Mouse (Mus musculus) brain, embryonic 18.5 days (tissue): Measurements from ENCODE around the gene Gucy1b1.

ENCODE experiments used
- DNase-seq: peaks from one replicate; pipeline ENCODE4 v3.0.0-alpha.2; 2012; ENCODE audit warnings: low read depth, low spot score

Gene Gucy1b1

DNA sequence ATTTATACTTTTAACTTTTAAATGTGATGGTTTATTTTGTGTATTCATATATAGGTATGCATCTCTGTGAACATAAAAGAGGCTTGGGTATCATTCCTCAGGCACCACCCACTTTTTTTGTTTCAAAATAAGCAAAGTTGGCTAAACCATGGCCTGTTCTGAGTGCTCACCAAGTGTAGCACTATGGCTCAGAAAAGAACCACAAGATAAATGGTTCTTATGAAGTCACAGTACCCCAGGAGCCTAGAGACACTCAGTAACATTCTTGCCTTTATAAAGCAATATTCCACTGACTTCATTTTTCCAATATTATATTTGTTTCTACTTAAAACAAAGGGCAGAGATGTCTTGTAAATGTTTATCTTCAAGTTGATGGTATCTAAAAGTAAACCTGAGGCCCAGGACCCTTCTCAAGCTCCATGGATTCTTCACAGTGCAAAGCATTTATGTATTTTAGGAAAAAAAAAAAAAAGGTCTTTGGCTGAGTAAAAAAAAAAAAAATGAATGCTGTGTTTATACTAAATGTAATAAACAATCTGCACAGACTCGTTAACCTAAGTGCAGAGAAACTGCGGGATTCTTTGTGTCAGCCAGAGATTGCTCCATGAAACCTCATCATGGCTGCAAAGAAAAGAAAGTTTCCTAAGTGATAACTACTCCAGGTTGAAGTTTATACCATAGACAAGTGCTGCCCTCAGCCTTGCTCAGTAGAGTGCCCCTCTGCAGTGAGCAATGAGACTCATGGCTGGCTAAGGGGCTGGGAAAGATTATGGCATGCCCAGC, 38.0 kb downstream of the Gucy1b1 start:
- DNase-seq = no peak

DNA sequence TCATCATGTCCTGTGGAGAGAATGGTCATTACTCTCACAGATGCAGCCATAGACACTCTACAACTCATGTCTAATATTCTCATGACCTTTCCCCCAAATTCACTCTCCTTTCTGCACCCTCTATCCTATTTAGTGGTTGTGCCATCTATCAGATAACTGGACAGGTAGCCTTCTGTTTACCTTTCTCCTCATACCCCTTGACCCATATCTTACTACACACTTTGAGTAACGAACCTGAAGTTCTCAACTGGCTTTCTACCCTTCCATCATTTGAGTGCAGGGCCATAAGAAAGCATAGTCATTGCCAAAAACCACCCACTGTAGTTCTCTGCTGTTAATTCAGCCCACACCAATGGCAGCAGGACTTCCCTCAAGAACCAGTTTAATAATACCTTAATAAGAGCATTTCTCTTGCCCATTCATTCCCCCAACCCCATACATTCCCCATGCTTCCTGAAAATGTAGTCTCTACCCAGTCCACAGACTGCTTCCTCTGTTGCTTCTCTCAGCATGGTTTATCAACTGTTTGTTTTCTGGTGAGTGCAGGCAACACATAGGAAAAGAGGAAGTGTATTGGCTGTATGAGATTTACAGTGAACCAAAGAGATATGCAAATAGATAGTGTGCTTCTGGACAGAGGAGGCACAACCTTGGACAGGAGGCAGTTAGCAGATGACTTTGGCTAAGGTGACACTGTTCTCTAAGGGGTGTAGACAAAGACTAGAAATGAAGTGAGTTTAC, 44.3 kb downstream of the Gucy1b1 start:
- DNase-seq = no peak

DNA sequence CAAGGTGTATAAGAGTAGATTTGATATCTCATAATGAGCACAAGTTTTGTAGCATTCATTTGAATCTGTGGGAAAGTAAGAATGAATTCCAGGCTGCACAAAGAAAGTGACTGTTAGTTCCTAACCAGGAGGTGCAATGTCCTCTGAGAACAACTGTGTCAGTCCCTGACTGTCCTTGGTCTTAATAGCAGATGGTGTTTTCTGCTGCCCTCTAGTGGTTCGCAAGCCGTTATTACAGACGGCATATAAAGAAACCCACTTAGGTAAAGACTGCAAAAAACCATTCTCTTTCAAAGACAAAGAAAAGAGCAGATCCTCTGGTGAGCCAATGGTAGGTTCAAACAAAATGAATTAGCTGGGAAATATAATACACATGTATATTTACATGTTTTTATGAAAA, 45.3 kb downstream of the Gucy1b1 start:
- no peak for DNase-seq

DNA sequence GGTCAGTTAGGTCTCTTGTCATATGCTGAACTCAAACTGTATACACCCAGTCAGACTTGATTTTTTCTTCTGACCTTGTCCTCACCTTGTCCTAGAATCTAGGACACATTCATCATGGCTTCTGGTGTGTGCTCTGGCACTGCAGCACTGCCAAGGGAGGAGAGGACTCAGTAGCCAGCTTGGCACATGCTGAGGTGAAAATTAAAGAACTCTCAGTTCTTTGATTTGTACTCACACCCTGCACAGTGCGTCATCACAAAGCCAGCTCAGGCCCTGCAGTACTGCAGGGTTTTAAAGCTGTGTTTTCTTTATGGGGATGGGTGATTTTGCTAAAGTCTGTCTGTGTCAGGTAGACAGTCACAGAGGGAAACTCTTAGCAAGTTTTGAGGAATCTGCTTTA, 47.2 kb downstream of the Gucy1b1 start:
- no peak for DNase-seq

DNA sequence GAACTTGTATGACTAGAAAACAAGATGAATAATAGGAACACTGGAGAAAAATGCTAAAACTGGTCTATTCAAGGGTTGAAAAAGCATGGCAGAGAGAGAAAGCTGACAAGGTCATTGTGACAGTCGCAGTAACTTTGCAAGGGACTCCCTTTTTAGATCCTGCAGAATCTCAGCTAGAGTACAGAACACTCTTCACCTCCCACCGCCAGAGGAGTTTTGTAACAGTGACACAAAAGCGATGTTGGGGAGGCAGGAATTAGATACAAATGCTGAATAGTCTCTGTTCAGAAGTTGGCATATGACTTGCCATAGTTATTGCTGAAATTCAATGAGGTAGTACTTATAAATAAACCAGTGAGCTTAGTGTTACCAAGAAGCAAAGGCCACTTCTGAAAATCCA, 51.4 kb downstream of the Gucy1b1 start:
- DNase-seq = no peak

DNA sequence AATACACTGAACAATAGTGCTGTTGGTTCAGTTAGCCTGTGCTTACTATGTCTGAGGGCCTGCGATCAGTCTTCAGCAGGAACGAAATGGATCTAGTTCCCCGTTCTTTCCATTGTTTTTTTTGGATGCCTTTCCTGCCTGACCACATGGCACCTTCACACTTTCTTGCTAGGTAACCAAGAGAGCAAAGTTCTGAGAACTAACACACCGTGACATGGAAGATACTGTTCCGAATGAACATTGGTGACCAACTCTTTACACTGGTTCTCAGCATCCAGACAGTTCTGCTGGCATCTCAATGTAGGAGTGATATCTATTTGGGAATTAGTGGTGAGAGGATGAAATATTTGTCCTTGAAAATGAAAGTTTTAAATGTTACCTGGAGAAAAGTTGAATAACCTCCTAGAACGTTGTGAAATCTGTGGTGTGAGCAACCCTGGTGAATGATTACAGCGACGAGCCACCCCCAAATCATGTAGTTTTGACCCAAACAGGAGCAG, 52.0 kb downstream of the Gucy1b1 start:
- no peak for DNase-seq

DNA sequence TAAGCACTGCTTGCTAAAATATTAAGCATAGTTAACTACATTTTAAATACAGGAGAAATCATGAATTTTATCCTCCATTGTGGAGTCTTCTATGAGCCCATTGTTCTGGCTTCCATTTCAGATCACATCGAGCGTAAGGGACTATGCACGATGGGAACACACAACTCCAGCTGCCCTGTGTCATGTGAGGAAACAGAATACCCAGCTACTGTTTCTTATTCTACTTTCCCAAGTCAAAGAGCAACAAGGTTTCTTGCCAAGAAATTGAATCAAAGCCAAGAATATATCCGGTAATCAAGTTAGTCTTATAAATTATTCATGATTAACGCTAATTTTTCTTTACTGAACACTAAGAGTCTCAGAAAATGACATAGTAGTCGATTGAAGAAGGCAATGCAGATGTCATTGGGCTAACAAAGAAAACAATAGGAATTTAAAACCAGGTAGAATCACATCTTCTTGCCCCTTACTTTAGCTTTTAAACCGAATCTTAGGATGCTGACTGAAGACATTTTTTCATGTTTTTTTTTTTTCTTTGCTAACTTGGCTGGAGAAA, 60.3 kb downstream of the Gucy1b1 start:
- DNase-seq = peak; percentile 28

DNA sequence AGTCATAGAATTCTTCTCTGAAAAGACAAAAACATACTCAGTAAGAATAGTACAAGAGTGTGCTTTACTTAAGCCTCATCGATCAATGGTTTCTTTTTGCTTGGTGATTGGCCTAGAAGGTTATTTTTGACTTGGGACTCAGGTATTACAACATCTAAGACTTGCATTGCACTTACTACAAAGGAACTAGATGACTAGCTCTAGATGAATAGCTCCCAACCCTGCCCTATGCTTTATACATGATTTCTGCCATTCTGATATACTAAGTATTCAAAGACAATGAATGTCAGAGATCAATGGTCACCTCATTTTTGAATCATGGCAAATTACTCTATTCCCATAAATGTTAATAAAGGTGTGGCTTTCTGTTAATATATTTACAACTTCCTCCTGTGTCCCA, 67.5 kb downstream of the Gucy1b1 start:
- DNase-seq = no peak

DNA sequence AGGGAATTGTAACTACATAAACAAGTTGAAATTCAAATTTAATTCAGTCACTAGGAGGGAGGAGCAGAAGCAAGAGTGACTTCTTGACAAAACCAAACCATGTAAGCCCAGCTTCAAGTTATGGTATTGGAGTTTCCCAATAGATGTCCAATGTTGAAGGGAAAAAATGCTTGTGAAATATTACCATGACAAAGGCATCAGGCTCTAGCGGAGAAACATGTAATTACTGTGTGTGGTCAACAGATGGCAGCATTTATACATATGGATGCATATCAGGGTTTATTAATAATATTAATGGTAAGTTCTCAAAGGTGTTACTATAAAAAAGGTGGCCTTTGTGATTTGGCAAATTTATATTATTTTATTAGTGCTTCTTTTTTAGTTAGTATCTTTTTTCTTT, 78.5 kb downstream of the Gucy1b1 start:
- DNase-seq = peak; percentile 18

DNA sequence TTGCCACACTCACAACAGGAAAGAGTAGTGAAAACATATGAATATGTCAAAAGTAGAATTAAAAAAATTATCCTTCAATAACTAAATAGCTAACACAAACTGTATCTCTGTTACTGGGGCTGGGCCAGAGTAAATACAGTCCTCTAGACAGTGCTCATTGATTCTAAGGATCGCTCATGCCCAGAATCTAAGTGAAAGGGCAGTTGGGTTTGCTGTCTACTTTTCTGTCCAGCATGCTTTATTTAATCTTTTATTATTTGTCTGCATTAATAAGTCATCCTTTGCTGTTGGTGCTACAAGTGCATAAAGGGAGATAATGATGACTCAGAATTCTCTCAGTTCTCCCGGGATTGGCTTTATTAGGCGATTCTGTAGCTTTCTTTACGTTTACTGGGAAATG, 79.1 kb downstream of the Gucy1b1 start:
- DNase-seq = no peak

DNA sequence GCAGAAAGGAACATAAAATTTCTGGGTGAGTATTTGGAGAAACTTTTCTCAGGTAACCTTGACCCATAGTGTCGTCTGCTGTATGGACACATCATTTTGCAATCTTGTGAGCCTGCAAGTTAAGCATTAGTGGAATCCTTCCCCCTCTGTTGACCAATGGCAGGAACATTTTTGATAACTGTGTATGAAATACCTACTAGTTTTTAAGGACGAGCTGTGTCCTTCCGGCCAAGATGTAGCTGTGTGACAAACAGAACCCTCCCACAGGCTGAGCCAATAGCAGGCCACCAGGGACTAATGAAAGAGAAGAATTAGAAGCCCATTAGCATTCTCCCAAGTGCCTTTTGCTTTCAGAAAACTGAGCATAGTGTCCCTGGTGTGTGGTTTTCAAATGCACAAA, 84.0 kb downstream of the Gucy1b1 start:
- no peak for DNase-seq

DNA sequence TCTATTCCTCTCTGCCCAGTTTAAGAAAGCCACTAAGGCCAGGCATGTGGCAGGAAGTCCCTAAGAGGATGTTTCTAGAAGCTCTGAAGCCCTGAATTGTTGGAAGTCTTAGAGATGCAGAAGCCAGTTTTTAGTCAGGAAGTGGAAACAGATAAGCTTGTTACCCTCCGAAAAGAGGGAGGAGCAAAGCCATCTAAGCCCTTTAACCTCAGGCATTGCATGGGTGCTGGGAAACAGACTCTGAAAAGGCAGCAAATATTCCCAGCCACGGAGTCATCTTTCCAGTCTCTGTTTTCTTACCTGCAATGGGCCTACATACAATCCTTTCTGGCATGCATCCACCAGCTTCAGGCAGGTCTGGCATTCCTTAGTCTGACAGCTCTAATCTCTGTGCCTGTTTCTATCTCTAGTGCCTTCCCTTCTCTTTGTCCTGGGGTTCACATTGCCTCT, 84.8 kb downstream of the Gucy1b1 start:
- no peak for DNase-seq

DNA sequence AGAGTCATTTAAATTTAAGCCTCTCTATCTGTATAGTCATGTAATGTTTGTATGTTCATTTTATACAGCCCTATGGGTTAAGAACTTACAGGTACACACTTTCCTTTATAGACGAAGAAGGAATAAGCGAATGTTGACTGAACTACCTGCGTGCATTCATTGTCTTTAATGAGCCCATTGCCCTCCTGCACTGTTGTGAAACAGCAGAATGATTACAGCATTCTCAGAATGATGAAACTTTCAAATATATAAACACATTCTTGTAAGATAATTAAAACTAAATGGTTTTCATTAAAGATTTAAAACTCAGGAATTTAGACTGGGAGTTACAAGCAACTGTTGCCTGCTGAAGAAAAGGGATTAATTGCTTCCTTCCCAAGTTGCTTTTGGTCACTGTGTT, 86.9 kb downstream of the Gucy1b1 start:
- DNase-seq = no peak

DNA sequence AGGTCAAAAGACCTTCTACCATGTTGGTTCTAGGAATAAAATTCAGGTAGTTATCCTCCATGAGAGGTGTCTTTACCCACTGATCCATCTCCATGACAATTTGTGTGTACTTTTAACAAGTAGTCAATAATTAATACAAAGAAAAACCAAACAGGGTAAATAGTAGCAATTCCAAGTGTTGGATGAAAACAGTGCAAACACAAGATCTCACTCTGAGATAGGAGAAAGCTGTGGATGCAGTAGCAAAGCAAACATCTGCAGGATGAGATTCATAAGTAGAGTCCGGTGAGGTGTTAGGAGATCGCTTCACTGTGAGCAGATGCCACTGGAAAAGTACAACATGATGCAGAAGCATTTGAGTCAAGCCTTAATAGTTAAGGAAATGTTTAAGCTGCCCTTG, 88.4 kb downstream of the Gucy1b1 start:
- DNase-seq = no peak

DNA sequence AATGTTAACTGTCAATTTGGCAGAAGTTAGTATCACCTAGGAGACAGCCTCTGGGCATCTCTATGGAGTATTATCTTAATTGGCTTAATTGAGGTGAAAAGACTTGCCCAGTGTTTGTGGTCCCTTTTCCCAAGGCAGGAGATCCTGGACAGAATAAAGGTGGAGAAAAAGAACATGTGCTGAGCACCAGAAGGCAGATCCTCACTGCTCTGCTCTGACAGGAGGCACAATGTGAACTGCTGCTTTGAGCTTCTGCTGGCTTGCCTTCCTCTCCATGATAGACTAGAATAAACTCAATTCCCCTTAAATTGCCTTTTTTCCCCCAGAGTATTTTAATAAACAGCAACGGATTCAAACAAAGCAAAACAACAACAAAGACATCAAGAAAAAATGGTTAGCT, 89.4 kb downstream of the Gucy1b1 start:
- DNase-seq = no peak

DNA sequence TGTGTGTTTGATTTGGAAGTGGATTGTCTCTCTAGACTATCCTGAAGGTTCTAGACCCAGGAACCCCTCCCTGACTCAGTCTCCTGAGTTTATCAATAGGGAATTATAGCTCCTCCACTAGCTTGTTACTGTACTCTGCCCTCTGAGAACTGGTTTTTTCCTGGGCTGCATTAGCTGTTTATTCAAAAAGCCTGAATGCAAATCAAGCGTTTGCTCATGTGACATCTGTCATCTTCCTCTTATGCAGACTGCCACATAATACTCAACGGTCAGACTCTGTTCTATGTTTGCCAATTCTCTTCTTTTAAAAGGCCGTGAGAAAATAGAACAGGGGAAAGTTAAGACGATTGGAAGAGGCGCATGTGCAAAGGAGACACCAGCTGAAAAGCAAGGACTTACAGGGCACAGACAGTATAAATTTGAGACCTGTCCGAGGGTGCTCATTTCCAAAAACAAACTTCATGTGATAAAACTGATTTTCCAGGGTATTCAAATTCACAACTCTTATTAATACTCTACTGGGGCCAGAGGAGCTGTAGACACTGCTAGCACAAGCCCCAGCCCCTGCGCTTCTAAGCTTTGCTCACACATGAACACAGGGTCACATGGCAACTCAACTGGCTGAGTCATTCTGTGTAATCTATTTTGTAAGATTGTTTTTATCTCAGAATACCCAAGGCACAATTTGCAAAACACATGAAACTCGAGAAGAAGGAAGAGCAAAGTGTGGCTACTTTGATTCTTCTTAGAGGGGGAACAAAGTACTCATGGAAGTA, 91.2 kb downstream of the Gucy1b1 start:
- no peak for DNase-seq
